Mouse (Mus musculus): ENCODE data around the gene Rab25. TPM values are rescaled to one million over a fixed set of nuclear protein-coding genes. Genes with fewer than 3 reads are reported as not detected.
A peak's percentile ranks its signal among the peaks of the same experiment; 100 is the strongest.

Gene Rab25
- polyA plus RNA-seq, 1 experiment from 2014 or later, result 0.23 TPM

DNA sequence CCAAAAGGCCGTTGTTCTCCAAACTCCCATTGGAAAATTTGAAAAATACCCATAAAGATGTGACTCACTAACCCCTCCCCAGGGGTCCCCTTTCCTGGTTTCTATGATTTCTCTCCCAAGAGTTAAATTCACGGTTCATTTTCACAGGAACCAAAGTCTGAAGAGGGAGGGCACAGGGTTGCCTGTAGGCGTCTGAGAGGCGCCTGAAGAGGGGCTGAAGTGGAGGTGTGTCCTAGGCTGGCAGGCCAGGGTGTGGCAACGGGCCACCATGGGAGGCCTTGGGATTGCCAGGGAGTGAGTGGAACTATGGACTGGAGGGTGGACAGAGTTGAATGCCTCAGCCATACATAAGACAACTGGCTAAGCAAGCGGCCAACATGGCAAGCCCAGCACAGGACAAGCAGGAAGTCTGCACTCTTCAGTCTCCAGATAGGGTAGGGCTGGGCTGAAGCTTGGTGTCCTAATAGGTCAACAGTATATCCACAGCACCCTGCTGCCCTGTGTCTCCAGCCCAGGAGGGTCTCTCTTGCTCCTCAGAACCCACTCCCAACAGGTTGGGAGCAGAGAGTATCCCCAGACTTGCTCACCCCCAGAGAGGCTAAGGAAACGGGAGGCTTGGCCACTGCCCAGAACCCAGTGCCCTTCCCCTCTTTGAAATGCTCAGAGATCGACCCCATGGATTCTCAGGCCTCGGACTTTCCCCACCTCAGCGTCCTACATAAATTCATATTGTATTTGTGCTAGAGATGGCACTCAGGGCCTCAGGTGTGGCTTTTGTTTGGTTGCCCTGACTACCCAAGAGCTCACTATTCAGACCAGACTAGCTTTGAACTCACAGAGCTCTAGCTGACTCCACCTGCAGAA is 33.6 kb downstream of the Rab25 start:
- H3K4me3 ChIP-seq, result no peak overlapping the region
- no peaks in the 10 kb centered on the region for H3K9me3 ChIP-seq
- H3K27me3 ChIP-seq, result no peaks in the 10 kb centered on the region
- no peaks in the 10 kb centered on the region for H3K36me3 ChIP-seq
- H3K9ac ChIP-seq, result no peak overlapping the region
- no peak overlapping the region for H3K4me2 ChIP-seq
- 85% methylated on average over 10 of the region's 10 CpGs for whole genome bisulfite sequencing
- no peak overlapping the region for H3K27ac ChIP-seq (replicated peaks)
- peaks cover 23% of the 10 kb centered on the region for H3K4me1 ChIP-seq (replicated peaks)
- ATAC-seq (ENCODE audit: low FRiP score, low read depth), result no peak

DNA sequence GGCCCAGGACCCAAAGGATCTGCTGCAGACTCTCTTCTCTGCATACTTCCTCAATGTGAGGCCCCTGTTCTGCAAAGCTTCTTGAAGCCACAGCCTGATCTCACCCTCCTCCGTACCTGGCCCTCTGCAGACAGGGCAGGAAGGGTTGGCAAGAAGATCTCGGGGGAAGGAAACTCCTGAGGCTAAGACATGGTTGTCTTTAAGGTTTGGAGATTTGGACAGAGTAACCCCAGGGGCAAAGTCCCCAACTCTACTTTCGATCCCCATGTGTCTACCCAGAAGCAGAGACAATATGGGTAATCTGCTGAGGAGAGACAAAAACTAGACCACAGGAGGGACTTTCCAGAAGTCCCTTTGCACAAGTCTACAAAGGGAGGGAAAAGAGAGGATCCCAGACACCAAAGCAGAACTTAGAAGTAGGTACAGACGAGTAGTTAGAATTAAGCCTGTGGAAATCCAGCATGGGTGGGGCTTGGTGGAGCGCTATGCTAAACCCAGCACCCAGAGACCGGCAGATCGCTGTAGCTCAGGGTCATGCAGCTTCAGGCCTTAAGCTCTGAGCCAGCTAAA is 34.5 kb downstream of the Rab25 start:
- 79% methylated on average over 7 of the region's 7 CpGs for WGBS

DNA sequence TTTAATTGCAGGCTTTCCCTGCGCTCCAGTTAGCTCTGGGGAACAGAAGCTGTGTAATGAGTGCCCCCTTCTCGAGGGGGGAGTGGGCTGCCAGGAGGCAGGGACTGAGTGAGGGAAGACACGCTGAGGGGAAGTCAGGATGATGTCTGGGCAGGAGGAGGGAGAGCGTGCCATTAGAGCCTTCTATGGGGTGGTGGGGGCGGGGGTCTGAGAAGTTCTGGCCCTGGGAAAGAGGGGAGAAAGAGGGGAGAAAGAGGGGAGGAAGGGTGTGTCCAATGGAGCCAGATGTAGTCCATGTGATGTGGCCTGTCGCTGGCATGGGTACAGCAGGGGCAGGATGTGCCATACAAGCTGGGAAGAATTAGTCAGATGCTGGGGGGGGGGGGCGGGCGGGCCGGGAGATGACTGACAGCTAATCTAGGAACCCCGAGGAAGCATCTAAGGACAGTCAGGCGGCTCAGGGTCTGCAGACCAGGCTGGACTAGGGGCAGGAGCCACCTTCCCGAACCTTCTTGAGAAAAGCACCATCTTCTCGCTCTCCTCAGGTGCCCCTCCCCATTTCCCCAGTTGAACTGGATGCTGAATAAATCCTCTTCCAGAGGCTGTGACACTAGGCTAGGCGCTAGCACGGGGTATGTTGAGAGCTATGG is 35.1 kb downstream of the Rab25 start:
- no peak overlapping the region for H3K4me2 ChIP-seq
- no peak overlapping the region for H3K4me3 ChIP-seq
- H3K27ac ChIP-seq (replicated peaks), result no peak overlapping the region
- no peaks in the 10 kb centered on the region for H3K36me3 ChIP-seq
- peaks cover 27% of the 10 kb centered on the region for H3K4me1 ChIP-seq (replicated peaks)
- no peak for ATAC-seq (ENCODE audit: low FRiP score, low read depth)
- 39% methylated on average over 14 of the region's 15 CpGs for WGBS
- H3K27me3 ChIP-seq, result no peaks in the 10 kb centered on the region
- H3K9me3 ChIP-seq, result no peaks in the 10 kb centered on the region
- no peak overlapping the region for H3K9ac ChIP-seq

More for the DNA sequence above, 34.5 kb downstream of the Rab25 start:
- H3K27me3 ChIP-seq, result no peaks in the 10 kb centered on the region
- H3K4me3 ChIP-seq, result no peak overlapping the region
- no peaks in the 10 kb centered on the region for H3K36me3 ChIP-seq
- no peak overlapping the region for H3K27ac ChIP-seq (replicated peaks)
- no peaks in the 10 kb centered on the region for H3K9me3 ChIP-seq
- H3K4me1 ChIP-seq (replicated peaks), result peaks cover 27% of the 10 kb centered on the region
- ATAC-seq (ENCODE audit: low FRiP score, low read depth), result no peak
- no peak overlapping the region for H3K4me2 ChIP-seq
- no peak overlapping the region for H3K9ac ChIP-seq

DNA sequence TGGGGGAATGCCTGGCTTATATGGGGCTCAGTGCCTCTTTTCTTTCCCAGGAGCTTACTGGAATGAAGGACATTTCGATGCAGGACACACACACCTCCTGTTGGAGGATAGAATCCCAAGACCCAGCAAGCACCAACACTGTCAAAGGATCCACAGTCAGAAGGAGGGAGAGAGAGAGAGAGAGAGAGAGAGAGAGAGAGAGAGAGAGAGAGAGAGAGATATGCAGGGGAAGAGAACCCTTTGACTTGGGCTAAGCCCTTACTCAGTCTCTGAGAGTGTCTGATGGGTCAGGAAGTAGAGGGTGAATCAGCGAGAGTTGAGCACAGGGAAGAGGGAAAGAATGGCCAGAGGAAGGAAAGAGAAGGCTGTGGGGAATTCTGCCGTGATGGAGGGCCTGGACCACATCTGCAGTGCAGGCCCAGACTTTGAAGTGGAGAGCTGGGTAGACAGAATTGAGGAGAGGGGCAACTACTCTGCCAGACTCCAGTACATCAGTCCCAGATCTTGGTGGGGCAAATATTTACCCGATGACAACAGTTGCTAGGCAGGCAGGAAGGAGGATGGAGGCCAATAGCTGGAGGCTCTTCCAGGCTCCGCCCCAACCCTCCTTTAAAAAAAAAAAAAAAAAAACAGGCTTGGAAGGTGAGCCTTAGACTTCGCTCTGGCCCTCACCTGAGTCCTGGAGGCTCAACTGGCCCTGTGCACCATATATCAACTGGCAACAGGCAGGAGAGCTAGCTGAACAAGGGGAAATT is 35.8 kb downstream of the Rab25 start:
- Histone ChIP-seq H3K36me3 (no peaks in the 10 kb centered on the region), H3K9ac (no peak overlapping the region), H3K27me3 (no peaks in the 10 kb centered on the region), H3K27ac (replicated peaks) (no peak overlapping the region), H3K9me3 (no peaks in the 10 kb centered on the region), H3K4me1 (replicated peaks) (peaks cover 27% of the 10 kb centered on the region), H3K4me3 (no peak overlapping the region), H3K4me2 (no peak overlapping the region)
- ATAC-seq (ENCODE audit: low FRiP score, low read depth), result no peak
- WGBS, result 37% methylated on average over 6 of the region's 6 CpGs

DNA sequence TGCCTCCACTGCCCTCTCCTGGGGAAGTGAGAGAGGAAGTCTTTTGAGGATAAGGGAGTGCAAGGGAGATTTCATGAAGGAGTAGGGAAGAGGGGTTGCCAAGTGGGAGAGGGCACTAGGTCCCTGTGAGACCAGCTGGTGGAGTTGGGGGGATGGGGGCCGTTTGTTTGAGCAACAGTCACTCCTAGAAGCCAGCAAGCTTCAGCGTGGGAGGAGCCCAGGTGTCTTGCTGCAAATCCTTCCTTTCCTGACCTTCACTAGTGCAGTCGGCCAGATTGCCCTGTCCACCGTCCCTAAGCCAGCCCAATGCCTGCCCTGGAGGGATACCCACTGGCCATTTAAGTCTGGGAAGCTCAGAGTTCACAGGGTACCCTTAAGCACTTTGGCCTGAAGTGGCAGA is 36.5 kb downstream of the Rab25 start:
- no peak for ATAC-seq (ENCODE audit: low FRiP score, low read depth)

DNA sequence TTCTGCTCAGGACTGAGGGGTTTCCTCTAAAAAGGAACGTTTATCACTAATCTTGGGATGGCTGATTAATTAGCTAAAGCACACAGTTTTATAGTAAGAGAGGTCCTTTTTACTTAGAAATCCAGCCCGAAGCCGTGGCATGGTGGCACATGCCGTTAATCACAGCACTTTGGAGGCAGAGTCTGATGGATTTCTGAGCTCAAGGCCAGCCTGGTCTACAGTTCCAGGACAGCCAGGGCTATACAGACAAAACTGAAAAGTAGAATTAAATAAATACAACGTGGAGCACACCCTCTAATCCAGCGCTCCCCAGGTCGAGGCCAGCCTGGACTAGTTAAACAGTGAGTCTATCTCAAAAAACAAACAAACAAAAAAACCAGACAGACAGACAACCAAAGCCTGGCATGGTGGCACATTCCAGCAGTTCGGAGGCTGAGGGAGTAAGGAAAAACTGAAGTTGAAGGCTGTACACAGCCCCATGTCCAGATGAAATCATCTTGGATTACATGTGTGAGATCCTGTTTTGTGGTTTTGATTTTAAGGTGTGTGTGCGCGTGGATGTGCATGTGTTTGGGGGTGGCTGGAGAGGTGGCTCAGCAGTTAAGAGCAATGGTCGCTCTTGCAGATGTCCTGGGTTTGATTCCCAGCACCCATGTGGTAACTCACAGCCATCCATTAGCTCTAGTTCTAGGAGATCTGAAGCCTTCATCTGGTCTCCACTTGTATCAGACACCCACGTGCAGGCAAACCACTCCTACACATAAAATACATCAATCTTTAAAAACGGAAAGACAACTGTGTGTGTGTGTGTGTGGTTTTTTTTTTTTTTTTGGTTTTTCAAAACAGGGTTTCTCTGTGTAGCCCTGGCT is 37.4 kb downstream of the Rab25 start:
- Histone ChIP-seq H3K4me3 (peak overlapping the region; percentile 42), H3K4me1 (replicated peaks) (peaks cover 27% of the 10 kb centered on the region), H3K27me3 (no peaks in the 10 kb centered on the region), H3K36me3 (no peaks in the 10 kb centered on the region), H3K9ac (peak overlapping the region; percentile 30), H3K27ac (replicated peaks) (peak overlapping the region; percentile 86), H3K9me3 (no peaks in the 10 kb centered on the region), H3K4me2 (peak overlapping the region; percentile 68)
- 48% methylated on average over 13 of the region's 13 CpGs for WGBS
- no peak; the same call in 1 of the 2 replicates for ATAC-seq (ENCODE audit: low FRiP score, low read depth)

More for the DNA sequence above, 36.5 kb downstream of the Rab25 start:
- H3K4me1 ChIP-seq (replicated peaks), result peaks cover 27% of the 10 kb centered on the region
- no peaks in the 10 kb centered on the region for H3K36me3 ChIP-seq
- H3K4me3 ChIP-seq, result no peak overlapping the region
- no peak overlapping the region for H3K27ac ChIP-seq (replicated peaks)
- 75% methylated on average over 4 of the region's 4 CpGs for WGBS
- no peaks in the 10 kb centered on the region for H3K9me3 ChIP-seq
- H3K9ac ChIP-seq, result no peak overlapping the region
- no peak overlapping the region for H3K4me2 ChIP-seq
- H3K27me3 ChIP-seq, result no peaks in the 10 kb centered on the region

DNA sequence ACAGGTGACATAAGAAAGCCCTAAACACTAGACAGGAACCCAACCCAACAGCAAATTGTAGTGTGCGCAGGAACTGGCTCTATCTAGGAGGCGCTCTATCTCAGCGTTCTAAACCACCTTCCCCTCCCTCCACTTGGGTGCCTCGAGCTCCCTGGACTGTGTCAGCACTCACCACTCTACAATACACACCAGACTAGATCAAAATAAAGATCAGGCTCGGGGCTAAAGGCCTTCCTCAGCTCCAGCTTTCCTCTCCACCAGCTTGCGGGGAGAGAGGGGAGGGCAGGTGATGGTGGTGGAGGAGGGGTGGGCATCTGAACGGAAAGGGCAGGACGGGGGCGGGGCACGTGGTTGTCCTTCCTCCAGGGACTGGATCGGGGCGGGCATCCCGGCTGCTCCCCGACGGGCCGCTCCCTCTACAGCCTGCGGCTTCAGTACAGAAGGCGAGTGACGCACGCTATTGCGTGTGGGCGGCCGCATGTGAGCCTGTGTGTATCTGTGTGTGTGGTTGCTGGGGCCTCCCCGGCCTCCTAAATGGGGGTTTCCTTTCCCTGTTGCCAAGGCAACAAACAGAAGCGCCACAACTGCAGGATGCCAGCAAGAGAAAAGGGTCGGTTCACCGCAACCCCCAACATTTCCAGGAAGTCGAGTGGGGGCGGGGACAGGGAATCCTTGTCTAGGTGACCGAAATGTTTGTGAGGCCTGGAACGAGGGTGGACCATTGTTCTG is 38.2 kb downstream of the Rab25 start, which contains the start of gene Lmna:
Lmna (minus strand) TSS at position 265 of the 729 bp plus-strand sequence.
- Histone ChIP-seq H3K27ac (replicated peaks) (peak within 1 kb of the TSS; percentile 86), H3K9ac (peak within 1 kb of the TSS; percentile 30), H3K4me3 (peak within 1 kb of the TSS; percentile 42), H3K4me2 (peak within 1 kb of the TSS; percentile 68), H3K27me3 (no peaks in the 10 kb centered on the region), H3K4me1 (replicated peaks) (peaks cover 27% of the 10 kb centered on the region), H3K36me3 (no peaks in the 10 kb centered on the region), H3K9me3 (no peaks in the 10 kb centered on the region)
- WGBS, result under 1% methylated on average over 31 of the region's 31 CpGs
- ATAC-seq (ENCODE audit: low FRiP score, low read depth), result peak; percentile 96

DNA sequence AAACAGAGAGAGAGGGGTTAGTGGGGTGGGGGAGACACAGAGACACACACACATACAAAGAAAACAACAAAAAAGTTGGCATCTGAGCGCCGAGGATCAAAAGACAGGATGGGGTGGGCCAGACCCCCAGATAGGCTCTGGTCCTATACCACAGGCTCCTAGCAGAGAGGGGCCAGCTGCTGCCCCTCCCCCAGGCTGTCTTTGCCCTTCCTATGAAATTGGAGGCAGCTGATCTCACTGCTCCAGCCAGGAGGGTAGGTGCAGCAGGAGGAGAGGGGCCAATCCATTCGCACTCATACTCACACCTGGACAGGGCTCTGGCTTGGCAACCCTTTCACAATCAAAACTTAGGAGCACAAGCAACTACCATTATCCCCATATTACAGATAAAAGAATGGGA is 38.9 kb downstream of the Rab25 start:
- 67% methylated on average over 3 of the region's 3 CpGs for WGBS
- Histone ChIP-seq H3K4me1 (replicated peaks) (peaks cover 27% of the 10 kb centered on the region), H3K27me3 (no peaks in the 10 kb centered on the region), H3K9me3 (no peaks in the 10 kb centered on the region), H3K9ac (peak overlapping the region; percentile 30), H3K27ac (replicated peaks) (peak overlapping the region; percentile 86), H3K36me3 (no peaks in the 10 kb centered on the region), H3K4me2 (peak overlapping the region; percentile 68), H3K4me3 (peak overlapping the region; percentile 42)
- ATAC-seq (ENCODE audit: low FRiP score, low read depth), result no peak

DNA sequence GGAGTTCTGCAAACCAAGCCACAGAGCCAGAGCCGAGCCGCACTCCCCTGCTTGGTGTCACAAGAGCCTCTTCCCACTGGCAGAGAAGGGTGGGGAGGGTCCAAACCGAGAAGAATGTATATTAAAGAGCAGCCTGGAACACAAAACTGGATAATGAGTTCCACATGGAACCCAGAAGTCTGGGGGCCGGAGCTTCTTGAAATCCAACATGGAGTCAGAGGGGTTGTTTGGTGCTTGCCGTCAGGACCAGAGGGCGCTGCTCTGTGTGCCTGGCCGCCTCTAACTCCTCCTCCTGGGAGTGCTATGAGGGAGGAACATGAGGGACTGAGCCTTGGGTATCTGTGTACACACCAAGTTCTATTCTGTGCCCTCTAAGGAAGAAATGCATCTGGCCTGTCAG is 42.3 kb downstream of the Rab25 start:
- 45% methylated on average over 7 of the region's 7 CpGs for WGBS
- Histone ChIP-seq H3K9me3 (no peaks in the 10 kb centered on the region), H3K27ac (replicated peaks) (no peak overlapping the region), H3K27me3 (no peaks in the 10 kb centered on the region), H3K4me1 (replicated peaks) (peaks cover 46% of the 10 kb centered on the region), H3K4me3 (no peak overlapping the region), H3K9ac (no peak overlapping the region), H3K4me2 (no peak overlapping the region), H3K36me3 (no peaks in the 10 kb centered on the region)
- no peak for ATAC-seq (ENCODE audit: low FRiP score, low read depth)

DNA sequence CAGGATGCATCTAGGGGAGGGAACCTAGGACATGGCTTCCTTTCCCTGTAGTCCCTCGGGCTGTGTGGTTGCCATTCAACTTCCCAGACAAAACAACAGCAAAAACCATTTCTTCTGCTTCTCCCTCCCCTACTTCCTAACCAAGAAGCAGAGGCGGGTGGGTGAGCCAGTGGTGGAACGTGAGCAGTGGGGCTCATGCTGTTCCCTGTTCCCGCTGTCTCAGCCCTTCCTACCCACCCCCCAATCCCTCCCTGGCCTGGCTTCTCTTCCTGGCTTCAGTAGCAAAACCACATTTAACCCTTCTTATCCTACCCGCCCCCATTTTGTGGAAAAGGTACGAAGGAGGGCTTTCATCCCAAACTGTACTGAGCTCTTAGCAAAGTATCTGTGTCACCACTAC is 43.0 kb downstream of the Rab25 start:
- no peak overlapping the region for H3K4me2 ChIP-seq
- H3K9me3 ChIP-seq, result no peaks in the 10 kb centered on the region
- 69% methylated on average over 6 of the region's 6 CpGs for WGBS
- no peak overlapping the region for H3K27ac ChIP-seq (replicated peaks)
- H3K36me3 ChIP-seq, result no peaks in the 10 kb centered on the region
- no peak overlapping the region for H3K9ac ChIP-seq
- H3K27me3 ChIP-seq, result no peaks in the 10 kb centered on the region
- no peak for ATAC-seq (ENCODE audit: low FRiP score, low read depth)
- no peak overlapping the region for H3K4me3 ChIP-seq
- peaks cover 41% of the 10 kb centered on the region for H3K4me1 ChIP-seq (replicated peaks)

Measured in hindbrain, embryonic 15.5 days (tissue).